Mouse (Mus musculus) neural tube, postnatal 0 days (tissue): ENCODE results near the gene Epha6. TPM values are rescaled to one million over a fixed set of nuclear protein-coding genes. Genes with fewer than 3 reads are reported as not detected.

Source experiments
- microRNA-seq: library from miRNA; unstranded; fragments of <30 nt; microRNA quantifications from one replicate; pipeline ENCODE4, GENCODE M21; 2016
- polyA plus RNA-seq: library from polyadenylated mRNA; unstranded; fragments of >200 nt; fragmentation: Nextera tagmentation; extraction: Ambion mirVana; gene quantifications from 2 replicates; pipeline ENCODE4 v1.2.1, GENCODE M21; 2015

Gene Epha6
- 4.6 and 5.2 TPM in 2 replicates for polyA plus RNA-seq

DNA sequence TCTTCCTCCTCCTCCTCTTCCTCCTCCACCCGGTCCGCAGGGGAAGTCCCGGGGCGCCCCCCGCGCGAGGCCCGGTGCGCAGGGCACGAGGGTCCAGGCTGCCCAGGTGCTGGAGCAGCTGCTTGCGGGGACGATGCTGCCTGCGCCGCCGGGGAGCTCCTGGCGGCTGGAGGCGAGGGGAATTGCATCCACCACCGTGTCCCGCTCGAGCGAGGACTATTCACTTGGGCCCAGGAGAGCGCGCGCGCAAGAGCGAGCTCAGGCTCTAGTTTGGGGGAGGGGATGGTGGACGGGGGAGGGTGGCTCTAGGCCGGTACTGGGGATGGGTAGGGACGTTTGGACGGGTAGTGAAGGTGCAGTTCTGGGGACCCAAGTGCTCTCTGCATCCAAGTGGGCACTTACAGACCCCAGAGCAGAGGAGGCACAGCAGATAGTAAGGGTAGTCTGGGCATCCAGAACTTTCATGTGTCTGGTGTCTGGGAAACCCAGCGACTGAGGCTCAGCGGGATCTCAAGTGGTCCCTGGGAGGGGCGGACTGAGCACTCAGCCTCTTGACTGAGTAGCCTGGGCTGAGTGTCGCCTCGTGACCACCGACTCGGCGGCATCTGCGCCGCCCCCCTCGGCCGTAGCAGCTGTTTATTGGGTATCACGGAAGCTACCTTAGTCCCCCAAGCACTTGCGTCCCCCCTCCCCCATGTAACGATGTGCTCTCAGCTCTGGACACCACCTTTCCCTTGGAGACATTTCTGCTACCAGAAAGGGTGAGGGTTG is at the start of gene Epha6:
TSS of gene Epha6 (minus strand) at position 471 of the 771 bp plus-strand sequence.

GRCm38 (mm10) chr16:59639102-59639691 is 966.1 kb downstream of the Epha6 start, which contains the start of gene Arl6:
Arl6 (minus strand) TSS chr16:59639391.

Small RNA genes within 50 kb of the gene (microRNA-seq; reads per million reads assigned to microRNA genes)
- not detected for gene Gm24755
